Mouse (Mus musculus): Measurements from ENCODE around the gene Plxna2.

Plxna2 gene

GRCm38 (mm10) chr1:194774754-194775153 lies 156.7 kb downstream of the Plxna2 start:
- no peak for DNase-seq

- DNase-seq, result no peak
Observed at GRCm38 (mm10) chr1:194775656-194776374, 157.8 kb downstream of the Plxna2 start.

GRCm38 (mm10) chr1:194776510-194777244 lies 158.7 kb downstream of the Plxna2 start:
- no peak for DNase-seq

GRCm38 (mm10) chr1:194777608-194778007 lies 159.6 kb downstream of the Plxna2 start:
- peak; percentile 21 for DNase-seq

GRCm38 (mm10) chr1:194780392-194780791 lies 162.4 kb downstream of the Plxna2 start:
- DNase-seq, result no peak

- no peak for DNase-seq
Observed at GRCm38 (mm10) chr1:194780794-194781390, 162.9 kb downstream of the Plxna2 start.

- no peak for DNase-seq
Observed at GRCm38 (mm10) chr1:194781556-194781955, 163.5 kb downstream of the Plxna2 start.

GRCm38 (mm10) chr1:194782325-194782724 lies 164.3 kb downstream of the Plxna2 start:
- no peak for DNase-seq

- DNase-seq, result no peak
Observed at GRCm38 (mm10) chr1:194787626-194788025, 169.6 kb downstream of the Plxna2 start.

- no peak for DNase-seq
Observed at GRCm38 (mm10) chr1:194793226-194793924, 175.4 kb downstream of the Plxna2 start.

- peak; percentile 44 for DNase-seq
Observed at GRCm38 (mm10) chr1:194795316-194795715, 177.3 kb downstream of the Plxna2 start.

- no peak for DNase-seq
Observed at GRCm38 (mm10) chr1:194797843-194798242, 179.8 kb downstream of the Plxna2 start.

GRCm38 (mm10) chr1:194798511-194798910 lies 180.5 kb downstream of the Plxna2 start:
- DNase-seq, result no peak

- DNase-seq, result no peak
Observed at GRCm38 (mm10) chr1:194808261-194808660, 190.2 kb downstream of the Plxna2 start.

- no peak for DNase-seq
Observed at GRCm38 (mm10) chr1:194808681-194809080, 190.7 kb downstream of the Plxna2 start.

- no peak for DNase-seq
Observed at GRCm38 (mm10) chr1:194809600-194809999, 191.6 kb downstream of the Plxna2 start.

- DNase-seq, result no peak
Observed at GRCm38 (mm10) chr1:194814187-194814586, 196.2 kb downstream of the Plxna2 start.

GRCm38 (mm10) chr1:194815547-194815946 lies 197.5 kb downstream of the Plxna2 start:
- DNase-seq, result no peak

- peak; percentile 81 for DNase-seq
Observed at GRCm38 (mm10) chr1:194816913-194817312, 198.9 kb downstream of the Plxna2 start.

GRCm38 (mm10) chr1:194820953-194821352 lies 202.9 kb downstream of the Plxna2 start:
- DNase-seq, result no peak

- DNase-seq, result no peak
Observed at GRCm38 (mm10) chr1:194821721-194822120, 203.7 kb downstream of the Plxna2 start.

GRCm38 (mm10) chr1:194828316-194828715 lies 210.3 kb downstream of the Plxna2 start:
- no peak for DNase-seq

GRCm38 (mm10) chr1:194835238-194835637 lies 217.2 kb downstream of the Plxna2 start:
- no peak for DNase-seq
